Mouse (Mus musculus) thymus, postnatal 4 days (tissue): Measurements from ENCODE around the gene Fam129a.
A peak's percentile ranks its signal among the peaks of the same experiment; 100 is the strongest.
"Not testable (repeated sequence)": the region's sequence is repeated elsewhere in the genome, so short reads cannot be mapped to it uniquely, and the experiment has no call there.

Experiments used
- DNase-seq: peaks from one replicate; pipeline ENCODE4 v3.0.0; 2021

Gene Fam129a

DNA sequence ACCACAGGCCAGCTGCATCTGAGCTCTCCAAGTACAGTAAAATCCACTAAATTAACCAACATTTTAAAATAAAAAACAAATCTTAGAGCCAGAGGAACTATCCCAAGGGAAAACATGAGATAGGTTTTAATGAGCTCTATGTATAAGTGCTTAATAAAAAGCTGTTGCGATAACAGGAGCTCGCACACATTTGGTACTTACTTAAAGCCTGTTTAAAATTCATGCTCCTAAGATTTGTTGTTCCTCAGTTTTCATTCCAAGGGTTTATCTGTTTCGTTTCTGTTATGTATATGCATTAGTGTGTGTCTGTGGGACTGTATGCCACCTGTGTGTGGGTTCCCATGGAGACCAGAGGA, 135.4 kb downstream of the Fam129a start:
- DNase-seq = no peak

GRCm38 (mm10) chr1:151708966-151709733, 138.2 kb downstream of the Fam129a start:
- DNase-seq = no peak

DNA sequence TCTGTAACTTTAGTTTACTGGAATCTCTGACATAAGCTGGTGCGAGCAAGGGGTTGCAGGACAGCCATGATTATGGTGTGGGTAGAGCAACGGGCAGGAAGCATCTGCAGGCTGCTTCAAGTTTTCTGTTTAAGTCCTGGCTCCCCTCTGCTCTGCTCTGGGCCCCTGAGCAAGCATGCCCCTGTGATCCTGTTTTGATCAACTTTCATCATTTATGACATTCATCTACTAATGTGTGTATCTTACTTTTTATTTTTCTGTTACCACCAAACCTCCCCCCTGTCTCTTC, 138.7 kb downstream of the Fam129a start:
- no peak for DNase-seq

GRCm38 (mm10) chr1:151710424-151711055, 139.6 kb downstream of the Fam129a start:
- no peak for DNase-seq

GRCm38 (mm10) chr1:151711062-151711461, 140.1 kb downstream of the Fam129a start:
- no peak for DNase-seq

- DNase-seq = no peak
Observed at GRCm38 (mm10) chr1:151712664-151713063, 141.7 kb downstream of the Fam129a start.

DNA sequence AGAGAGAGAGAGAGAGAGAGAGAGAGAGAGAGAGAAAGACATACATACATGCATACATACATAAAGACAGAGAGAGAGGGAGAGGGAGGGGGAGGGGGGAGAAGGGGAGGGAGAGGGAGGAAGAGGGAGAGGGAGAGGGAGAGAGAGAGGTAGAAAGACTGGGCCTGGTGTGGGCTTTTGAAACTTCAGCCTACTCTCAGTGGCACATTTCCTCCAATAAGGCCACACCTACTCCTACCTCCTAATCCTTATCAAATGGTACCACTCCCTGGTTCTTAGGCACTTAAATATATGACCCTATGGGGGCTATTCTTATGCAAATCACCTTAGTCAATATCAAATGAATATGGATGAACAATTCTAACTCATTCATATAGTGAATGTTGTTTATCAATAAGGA, 142.6 kb downstream of the Fam129a start:
- no peak for DNase-seq

DNA sequence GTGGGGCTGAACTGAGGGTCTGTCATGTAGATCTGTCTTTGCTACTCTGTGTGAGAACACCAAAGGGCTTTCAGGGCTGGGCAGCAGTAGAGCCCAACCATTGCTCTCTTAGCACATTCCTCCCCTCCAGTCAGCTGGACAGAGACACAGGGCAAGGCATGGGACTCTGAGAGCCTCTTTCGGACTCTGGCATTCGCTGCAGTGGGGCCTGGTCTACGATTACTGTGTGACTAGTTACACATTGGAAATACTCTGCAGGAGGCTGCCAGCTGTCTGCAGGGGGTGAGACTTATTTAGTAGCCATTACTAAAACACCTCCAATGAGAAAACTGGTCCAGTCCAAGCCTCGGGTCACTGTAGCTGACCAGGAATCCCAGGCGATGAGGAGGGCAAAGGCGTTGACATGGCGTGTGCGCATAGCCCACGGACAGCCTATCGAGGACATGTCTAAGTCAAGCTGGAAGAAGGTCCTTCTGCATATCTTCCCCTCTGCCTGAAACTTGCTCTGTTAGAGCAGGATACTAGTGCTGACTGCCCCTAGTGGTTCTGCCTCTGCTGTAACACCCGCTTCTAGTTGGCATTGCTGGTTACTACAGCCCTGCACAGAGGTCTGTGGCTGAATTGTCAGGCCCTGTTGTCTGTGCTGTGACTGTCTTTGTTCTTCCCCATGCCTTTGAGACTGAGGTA, 145.2 kb downstream of the Fam129a start:
- no peak for DNase-seq

- no peak for DNase-seq
Observed at GRCm38 (mm10) chr1:151717624-151718023, 146.6 kb downstream of the Fam129a start.

- no peak for DNase-seq
Observed at GRCm38 (mm10) chr1:151718575-151718974, 147.6 kb downstream of the Fam129a start.

DNA sequence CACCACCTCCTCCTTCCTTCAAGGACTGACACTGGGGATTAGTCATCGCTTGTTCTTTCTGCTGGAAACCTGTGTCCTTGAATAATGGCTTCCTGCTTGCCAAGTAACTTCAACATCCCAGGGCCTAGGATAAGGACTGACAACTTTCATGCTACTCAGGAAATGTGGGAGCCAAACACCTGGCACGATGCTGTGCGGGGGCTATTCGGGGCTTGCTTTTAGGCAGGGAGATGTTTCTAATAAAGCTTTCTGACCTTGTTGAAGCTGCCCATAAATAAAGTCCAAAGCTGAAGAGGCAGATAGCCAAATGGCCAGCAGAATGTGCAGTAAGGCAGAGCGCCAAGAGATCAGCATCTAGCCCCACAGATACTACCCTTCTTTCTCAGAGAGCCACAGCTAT, 148.9 kb downstream of the Fam129a start:
- DNase-seq = no peak

DNA sequence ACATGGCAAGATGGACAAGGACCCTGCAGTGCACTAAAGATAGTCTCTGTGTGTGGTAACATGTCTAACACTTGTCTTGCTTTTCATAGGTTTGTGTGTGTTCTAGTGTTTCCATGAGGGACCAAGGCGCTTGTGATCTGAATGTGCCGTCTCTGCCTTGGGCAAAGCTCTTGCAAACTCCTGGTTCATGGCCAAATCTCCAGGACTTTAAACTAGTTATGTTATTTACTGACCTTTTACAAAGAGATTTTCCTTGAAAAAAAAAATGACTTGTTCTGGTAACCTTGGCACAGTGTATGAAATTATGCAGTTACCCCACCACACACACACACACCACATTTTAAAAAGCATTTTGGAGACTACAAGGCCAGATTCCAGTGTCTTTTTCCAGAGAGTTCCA, 149.6 kb downstream of the Fam129a start:
- no peak for DNase-seq

DNA sequence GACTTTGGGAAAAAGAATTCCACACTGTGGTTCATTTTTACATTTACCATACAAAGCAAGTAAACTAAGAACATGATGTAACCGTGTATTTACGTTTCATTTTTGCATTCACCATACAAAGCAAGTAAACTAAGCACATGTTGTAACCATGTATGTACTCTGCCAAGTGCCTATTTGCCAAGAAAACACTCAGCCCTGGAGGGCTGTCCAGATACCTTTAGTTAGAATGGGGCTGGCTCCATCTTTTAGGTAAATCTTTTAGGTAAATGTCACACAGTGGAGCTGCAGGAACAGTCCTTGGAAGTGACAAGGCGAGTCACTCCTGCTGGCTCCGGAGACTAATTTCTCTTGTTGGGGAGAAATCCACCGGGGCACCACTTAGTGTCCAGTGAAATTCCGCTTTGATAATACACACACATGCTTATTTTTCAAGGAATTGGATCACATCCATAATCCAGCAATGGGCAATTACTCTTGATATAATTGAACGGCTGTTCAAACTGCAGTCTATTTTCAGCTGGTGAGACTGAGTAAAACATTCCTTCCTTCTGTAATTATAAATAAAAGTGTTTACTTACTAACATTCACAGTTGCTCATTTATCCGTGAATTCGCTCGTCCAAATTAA, 150.5 kb downstream of the Fam129a start:
- no peak for DNase-seq

- DNase-seq = no peak
Observed at GRCm38 (mm10) chr1:151723771-151724170, 152.8 kb downstream of the Fam129a start.

- no peak for DNase-seq
Observed at GRCm38 (mm10) chr1:151725590-151725989, 154.6 kb downstream of the Fam129a start.

GRCm38 (mm10) chr1:151726358-151726757, 155.4 kb downstream of the Fam129a start:
- no peak for DNase-seq

GRCm38 (mm10) chr1:151728141-151728540, 157.2 kb downstream of the Fam129a start:
- DNase-seq = no peak

GRCm38 (mm10) chr1:151737146-151737545, 166.2 kb downstream of the Fam129a start:
- DNase-seq = no peak

GRCm38 (mm10) chr1:151741199-151741621, 170.2 kb downstream of the Fam129a start:
- no peak for DNase-seq

DNA sequence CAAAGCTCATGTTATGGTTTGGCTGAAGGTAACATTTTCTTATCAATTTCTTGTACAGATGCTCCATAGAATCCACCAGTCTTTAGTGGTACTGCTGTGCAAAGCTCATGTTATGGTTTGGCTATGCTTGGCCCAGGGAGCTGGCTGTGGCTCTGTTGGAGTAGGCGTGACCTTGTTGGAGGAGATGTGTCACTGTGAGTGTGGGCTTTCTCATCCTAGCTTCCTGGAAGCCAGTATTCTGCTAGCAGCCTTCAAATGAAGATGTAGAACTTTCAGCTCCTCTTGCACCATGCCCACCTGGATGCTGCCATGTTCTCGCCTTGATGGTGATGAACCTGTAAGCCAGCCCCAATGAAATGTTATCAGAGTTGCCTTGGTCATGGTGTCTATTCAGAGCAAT, 178.9 kb downstream of the Fam129a start:
- DNase-seq = not testable (repeated sequence)

- DNase-seq = no peak
Observed at GRCm38 (mm10) chr1:151752946-151753345, 182.0 kb downstream of the Fam129a start.

DNA sequence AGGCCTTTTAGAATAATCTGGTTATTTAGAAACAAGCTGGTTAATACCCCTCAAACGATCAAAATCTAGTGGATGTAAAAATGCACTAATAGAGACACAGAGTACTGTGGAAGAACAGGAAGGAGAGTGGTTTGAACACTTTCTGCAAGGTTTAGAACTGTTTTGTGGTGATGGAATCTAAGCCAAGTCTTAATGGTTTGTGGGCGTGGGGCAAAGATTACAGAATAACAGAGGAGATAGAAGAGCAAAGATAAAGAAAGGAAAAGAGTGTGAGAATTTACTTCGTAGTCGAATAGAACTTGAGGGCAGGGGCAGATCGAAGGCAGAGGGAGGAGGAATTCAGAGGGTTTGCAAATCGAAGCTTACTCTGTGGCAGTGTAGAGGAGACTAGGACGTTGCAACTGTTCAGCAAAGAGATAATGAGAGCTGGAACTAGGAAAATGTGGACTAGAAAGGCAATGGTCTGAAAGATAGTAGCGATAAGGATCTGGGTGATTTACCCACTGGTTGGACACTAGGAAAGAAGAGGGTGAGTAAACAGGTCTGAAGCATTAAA, 182.5 kb downstream of the Fam129a start:
- no peak for DNase-seq

GRCm38 (mm10) chr1:151754028-151754489, 183.1 kb downstream of the Fam129a start:
- DNase-seq = peak; percentile 39
